Mouse (Mus musculus) urinary bladder, postnatal 25 days (tissue): Measurements from ENCODE around the gene Cep128.
"Not testable (repeated sequence)": the region's sequence is repeated elsewhere in the genome, so short reads cannot be mapped to it uniquely, and the experiment has no call there.

Experiments
- DNase-seq: peaks from one replicate; pipeline ENCODE4 v3.0.0; 2022; ENCODE audit warnings: low spot score

Cep128 gene

DNA sequence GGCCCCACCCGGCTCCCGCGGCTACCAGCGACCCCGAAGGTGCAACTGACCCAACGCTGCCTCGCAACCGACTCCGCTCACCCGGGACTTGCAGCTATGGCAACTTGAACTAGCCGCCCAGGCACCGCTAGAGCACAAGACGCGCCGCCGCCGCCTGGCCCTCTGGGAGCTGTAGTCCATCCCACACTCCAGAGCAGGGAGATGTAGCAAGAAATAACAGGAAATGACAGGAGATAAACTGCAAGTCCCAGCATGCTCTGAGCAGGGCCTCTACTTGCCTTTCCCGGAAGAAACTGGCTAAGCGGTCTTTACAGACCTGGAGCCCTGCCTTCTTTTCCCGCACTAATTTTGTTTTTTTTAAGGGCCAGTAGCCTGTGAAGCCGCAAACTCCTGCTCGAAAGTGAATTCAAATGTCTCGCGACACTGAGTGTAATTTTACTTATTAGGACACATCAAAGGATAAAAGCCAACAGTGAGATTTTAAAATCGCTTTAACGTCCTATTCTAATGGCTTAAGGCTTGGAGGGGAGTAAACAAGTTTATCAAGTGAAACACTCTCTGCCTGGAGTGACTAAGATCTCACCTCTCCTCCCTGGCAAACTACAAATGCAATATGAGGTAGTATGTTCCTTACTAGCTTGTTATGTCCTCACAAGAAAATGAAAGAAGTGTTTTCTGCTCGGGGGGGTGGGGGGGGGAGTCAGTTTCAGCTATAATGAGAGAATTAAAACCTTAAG is at the start of gene Cep128, which contains the start of gene Tshr:
Gene Cep128, minus strand, starts transcription at position 129 of the 737 bp plus-strand sequence.
Gene Tshr, plus strand, starts transcription at position 283 of the 737 bp plus-strand sequence.
- DNase-seq = peak; percentile 77

GRCm38 (mm10) chr12:91427129-91427528 is 42.9 kb upstream of the Cep128 start:
- DNase-seq = no peak

DNA sequence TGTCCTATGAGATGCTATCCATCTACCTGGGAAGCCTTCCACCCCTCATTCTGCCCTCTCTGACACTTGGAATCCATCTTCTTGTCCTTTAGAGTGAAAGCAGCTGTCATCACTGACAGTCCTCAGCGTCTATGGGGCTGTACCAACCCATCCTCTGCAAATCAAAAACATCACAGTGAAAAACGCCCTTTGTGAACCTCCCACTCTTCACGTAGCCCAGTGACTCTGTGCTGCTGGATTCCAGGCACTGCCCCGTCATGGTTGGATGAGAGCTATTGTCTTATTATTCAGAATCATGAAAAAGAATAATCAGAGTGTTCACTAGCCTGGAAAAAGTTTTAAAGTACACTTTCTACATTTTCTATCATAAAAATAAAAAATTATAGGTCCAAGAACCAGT is 42.3 kb upstream of the Cep128 start:
- no peak for DNase-seq

DNA sequence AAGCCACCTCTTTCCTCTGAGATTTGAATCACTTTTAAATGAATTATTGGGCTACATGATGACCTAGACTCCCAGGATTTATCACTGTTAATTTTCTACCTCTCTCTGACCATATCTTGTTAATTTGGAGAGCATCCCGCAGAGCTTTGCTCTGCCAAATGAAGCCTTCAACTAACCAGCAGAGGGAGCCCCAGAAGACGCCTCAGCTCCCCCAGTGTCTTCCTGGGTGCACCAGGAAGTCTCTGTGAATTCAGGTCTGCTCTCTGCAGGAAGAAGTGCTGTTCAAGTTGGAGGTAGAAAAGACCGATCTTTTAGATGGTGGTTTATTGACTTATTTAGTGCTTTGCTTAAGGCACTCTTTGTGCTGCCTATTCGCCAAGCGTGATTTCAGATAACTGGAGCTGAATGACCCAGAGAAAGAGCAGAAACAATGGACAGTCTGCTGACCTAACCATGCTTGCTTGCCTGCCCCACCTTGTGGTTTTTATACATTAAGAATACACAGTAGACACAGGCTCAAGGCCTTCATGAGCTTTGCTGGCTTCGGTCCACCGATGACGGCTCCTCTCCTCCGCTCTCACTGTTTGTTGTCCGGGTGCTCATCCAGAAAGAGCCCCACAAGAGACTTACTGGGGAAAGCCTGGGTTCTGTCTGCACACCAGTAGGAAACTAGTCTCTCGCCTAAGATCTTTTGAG is 39.1 kb upstream of the Cep128 start:
- DNase-seq = peak; percentile 5

- no peak for DNase-seq
Observed at GRCm38 (mm10) chr12:91421272-91421671, 37.1 kb upstream of the Cep128 start.

DNA sequence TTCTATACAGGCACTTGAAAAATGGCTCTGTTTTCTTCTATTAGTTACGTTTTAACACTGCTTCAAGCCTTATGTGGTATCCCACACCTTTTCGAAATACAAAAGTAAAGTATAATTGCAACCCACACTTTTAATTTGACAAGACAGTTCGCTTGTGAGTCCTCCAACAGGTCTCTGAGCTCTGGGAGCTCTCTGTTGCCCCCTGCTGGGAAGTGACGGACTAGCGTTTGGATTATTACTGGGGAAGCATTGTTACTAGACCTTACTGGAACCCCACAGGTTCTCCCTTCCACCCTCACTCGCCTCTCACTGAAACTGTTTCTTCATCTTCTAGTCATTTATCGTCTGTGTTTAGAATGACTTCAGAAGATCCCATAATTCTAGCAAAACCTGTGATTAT is 34.6 kb upstream of the Cep128 start:
- peak; percentile 57 for DNase-seq

DNA sequence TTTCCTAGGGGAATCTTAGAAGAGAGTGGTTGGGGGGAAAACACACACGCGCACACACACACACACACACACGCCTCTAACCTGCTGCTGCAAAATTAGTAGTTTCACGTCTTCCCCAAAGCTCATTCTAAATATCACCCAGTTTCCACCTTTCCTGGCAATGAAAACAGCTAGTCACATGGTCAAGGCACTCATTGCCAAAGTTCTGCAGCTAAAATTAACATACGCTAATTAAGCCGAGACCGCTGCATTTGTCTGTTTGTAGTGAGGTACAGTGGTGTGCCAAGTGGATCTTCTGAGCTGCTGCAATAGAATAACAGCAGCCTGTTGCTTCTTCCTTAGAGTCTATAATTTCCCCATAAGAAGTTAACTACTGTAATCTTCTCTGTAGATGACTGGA is 32.6 kb upstream of the Cep128 start:
- no peak for DNase-seq

- no peak for DNase-seq
Observed at GRCm38 (mm10) chr12:91415112-91415511, 30.9 kb upstream of the Cep128 start.

DNA sequence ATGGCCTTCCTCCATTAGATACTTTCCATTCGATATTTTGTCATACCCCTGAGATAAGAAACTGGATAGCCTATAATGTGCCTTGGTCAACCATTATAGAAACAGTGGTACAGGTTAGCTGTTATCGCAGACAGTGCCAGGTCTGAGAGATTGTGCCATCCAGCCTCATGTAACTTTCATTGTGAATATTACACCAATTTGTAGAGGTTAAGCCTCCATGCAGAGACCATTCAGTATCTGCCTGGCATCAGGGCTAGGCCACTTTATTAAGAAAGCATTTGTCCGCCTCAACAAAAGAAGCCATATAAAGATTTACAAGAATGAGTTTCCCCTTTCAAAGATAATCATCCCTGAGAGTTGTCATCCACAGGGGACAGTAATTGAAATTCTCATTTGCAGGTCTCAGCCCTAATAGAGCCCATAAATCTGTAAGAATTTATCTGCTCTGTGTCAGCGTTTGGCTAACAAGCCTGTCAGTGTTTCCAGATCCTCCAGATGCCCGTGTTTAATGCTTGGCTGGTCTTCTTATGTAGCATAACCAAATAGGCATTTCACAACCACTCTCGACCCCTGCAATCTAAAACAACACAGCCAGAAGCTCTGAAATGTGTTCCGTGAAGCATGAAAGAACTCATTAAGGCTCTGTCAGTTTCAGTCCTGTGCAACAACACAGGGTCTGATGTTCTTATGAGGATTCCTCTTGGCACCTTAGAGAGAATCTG is 28.4 kb upstream of the Cep128 start:
- DNase-seq = no peak

DNA sequence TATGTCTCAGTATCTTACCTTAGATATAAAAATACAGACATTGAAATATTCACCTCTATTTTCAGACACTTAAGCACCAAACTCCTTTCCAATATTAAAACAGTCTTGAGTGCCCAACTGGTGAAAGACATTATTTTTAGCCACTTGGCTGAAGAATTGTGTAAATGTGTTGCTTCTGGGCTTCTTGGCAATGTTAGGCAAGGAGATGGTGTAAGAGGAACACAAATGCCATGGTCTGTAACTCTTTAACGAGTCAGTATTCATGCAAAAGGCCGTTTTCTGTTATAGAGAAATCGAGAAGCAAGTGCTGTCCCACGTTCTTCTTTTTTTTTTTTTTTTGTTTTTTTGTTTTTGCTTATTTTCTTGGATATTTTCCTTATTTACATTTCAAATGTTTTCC is 26.1 kb upstream of the Cep128 start:
- DNase-seq = no peak

GRCm38 (mm10) chr12:91401049-91401352 is 16.8 kb upstream of the Cep128 start:
- DNase-seq = no peak

GRCm38 (mm10) chr12:91400232-91401048 is 16.2 kb upstream of the Cep128 start:
- DNase-seq = peak; percentile 54

DNA sequence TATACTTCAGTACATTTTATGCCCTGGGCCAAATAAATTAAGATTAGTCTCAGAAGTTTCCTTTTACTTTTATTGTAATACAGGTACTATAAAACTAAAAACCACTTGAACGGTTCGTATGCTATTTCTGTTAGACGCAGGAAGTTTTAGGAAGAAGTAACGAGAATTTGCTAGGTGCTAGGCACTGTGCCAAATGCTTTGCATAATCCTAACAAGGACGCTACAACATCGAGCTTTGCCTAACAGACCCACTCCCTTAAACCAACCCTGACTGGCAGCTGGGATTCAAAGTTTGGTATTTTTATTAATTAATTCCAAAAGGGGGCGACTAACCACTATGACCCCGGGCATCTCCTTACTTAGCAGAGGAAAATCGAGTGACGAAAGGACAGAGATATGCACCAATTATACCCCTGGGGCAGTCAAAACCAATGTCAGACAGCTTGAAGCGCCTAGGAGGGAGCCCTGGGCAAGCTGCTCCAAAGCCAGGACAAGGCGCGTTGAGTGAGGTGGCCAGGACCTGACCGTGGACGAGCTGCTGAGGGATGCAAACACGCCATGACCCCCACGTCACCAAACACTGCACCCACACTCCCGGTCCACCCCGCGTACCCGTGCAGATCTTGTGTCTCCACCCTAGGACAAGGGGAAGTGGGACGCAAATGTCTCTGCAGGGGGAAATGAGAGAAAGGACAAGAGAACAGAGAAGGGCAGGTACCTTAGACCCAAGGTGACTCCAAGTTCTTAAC is 519 bp downstream of the Cep128 start:
- no peak for DNase-seq

DNA sequence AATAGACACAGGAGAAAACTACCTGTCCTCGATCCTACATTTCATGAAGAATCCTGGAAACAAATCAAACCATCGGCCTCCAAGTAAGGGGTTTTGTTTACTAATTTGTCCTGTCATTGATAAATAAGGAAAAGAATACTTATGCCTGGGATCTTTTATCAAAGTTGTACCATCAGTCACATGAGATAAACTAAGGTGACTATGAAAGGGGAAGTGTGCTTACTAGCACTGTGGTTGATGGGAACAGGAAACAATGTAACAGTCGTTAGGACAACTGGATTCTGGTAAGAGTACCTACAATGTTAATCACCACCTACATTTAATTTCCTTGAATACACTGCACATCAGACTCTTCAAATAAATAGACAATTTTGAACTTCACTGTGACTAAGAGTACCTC is 15.0 kb downstream of the Cep128 start:
- DNase-seq = no peak

- no peak for DNase-seq
Observed at GRCm38 (mm10) chr12:91353783-91354182, 30.4 kb downstream of the Cep128 start.

- not testable (repeated sequence) for DNase-seq
Observed at GRCm38 (mm10) chr12:91338656-91339055, 45.6 kb downstream of the Cep128 start.

DNA sequence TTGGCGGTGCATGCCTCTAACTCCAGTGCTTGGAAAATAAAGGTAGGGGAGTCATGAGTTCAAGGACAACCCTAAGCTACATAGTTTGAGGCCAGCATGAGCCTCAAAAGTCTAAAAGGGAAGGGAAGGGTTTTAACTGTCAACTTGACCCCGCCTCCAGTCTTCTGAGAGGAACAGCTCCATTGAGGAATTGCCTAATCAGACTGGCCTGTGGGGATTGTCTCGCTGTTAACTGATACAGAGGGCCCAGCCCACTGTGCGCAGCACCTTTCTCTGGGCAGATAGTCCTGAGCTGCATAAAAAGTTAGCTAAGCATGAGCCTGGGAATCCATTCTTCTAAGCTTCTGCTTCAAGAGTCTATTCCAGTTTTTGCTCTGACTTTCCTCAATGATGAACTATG is 56.7 kb downstream of the Cep128 start:
- no peak for DNase-seq

GRCm38 (mm10) chr12:91326104-91326503 is 58.1 kb downstream of the Cep128 start:
- peak; percentile 24 for DNase-seq

DNA sequence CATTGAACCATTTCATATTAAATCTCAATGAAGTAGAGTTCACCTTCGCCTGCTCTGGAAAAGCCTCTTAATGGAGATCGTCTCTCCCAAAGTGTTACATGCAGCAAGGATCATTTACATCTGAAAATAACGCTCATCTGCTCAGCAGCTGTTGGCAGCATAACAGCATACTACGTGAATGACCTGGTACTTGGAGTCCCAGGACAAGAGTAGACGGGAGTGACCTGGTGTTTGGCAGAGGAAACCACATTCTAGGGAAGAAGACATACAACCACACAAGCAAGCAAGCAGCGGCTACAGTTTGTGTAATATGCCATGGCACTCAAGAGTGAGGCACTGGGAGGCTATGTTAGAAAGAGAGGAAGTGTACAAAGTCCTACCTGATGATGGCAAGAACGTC is 69.2 kb downstream of the Cep128 start:
- no peak for DNase-seq

GRCm38 (mm10) chr12:91313974-91314587 is 70.1 kb downstream of the Cep128 start:
- DNase-seq = no peak

GRCm38 (mm10) chr12:91312591-91312990 is 71.6 kb downstream of the Cep128 start:
- no peak for DNase-seq
